Mouse (Mus musculus): ENCODE measurements around the gene Phkb. TPM values are rescaled to one million over a fixed set of nuclear protein-coding genes. Genes with fewer than 3 reads are reported as not detected.

Gene Phkb
- polyA plus RNA-seq, 1 experiment, result 2.8 TPM

DNA sequence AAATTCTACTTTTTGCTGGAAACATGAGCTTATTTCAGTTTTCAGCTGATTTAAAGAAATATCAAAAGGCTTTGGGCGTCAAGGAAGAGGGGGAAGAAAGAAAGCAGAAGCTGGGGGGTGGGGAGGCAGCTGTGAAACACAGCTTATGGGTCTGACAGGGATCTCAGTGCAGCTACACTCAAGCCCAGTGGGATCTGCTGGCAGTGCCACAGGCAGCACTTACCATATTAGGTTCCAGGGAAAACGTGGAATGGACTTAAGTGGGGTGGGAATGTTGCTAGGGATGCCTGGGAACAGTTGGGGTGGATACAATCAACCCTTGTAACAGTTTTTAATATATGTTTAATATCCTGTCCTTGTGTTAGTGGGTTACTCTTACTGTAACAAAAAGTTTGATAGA lies 201.3 kb downstream of the Phkb start:
- TF ChIP-seq CTCF (IDR thresholded peaks at IDR 0.05; ENCODE audit: extremely low read depth, insufficient read length, insufficient replicate concordance, low read depth, low read length) (no peak), POLR2A (IDR thresholded peaks at IDR 0.05; ENCODE audit: low read depth, low read length) (no peak)
- H3K4me1 ChIP-seq (ENCODE audit: control insufficient read depth, insufficient read depth, insufficient read length, low read length), result no peaks in the 10 kb centered on the region
- H3K4me3 ChIP-seq (ENCODE audit: low read depth, low read length), result no peak overlapping the region
- H3K27me3 ChIP-seq (ENCODE audit: control insufficient read depth, insufficient read depth, low read length), result no peaks in the 10 kb centered on the region
- H3K27ac ChIP-seq (ENCODE audit: insufficient read depth, low read depth, low read length), result no peak overlapping the region
- peaks cover 11% of the 10 kb centered on the region for H3K36me3 ChIP-seq (ENCODE audit: control insufficient read depth, insufficient read depth, low read length)
- WGBS, result 72% methylated on average over 2 of the region's 2 CpGs

DNA sequence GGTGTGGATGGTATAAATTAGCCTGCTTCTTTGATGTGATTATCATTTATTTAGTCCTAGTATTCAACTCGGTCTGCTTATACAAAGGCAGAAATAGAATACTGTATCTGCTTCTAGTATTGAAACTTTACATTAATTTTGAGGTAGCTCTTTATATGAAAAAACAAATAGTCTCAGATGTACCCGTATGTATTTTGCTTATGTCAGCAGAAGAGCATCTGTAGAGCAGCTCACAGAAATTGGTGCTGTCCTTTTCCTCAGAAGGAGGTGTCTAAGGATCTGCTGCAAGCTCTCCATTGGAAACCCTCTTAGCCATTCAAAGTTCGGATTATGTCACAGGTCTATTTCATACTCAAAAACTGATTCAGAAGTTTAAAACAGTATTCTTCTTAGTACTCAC lies 210.1 kb downstream of the Phkb start:
- H3K36me3 ChIP-seq (ENCODE audit: control insufficient read depth, insufficient read depth, low read length), result peaks cover 2% of the 10 kb centered on the region; the same call in 1 of the 2 replicates
- no peaks in the 10 kb centered on the region for H3K4me1 ChIP-seq (ENCODE audit: control insufficient read depth, insufficient read depth, insufficient read length, low read length)
- 89% methylated on average over 3 of the region's 3 CpGs for WGBS
- H3K27me3 ChIP-seq (ENCODE audit: control insufficient read depth, insufficient read depth, low read length), result no peaks in the 10 kb centered on the region
- no peak for TF ChIP-seq CTCF (IDR thresholded peaks at IDR 0.05; ENCODE audit: extremely low read depth, insufficient read length, insufficient replicate concordance, low read depth, low read length)
- no peak for TF ChIP-seq POLR2A (IDR thresholded peaks at IDR 0.05; ENCODE audit: low read depth, low read length)
- no peak overlapping the region for H3K4me3 ChIP-seq (ENCODE audit: low read depth, low read length)
- no peak overlapping the region for H3K27ac ChIP-seq (ENCODE audit: insufficient read depth, low read depth, low read length)

DNA sequence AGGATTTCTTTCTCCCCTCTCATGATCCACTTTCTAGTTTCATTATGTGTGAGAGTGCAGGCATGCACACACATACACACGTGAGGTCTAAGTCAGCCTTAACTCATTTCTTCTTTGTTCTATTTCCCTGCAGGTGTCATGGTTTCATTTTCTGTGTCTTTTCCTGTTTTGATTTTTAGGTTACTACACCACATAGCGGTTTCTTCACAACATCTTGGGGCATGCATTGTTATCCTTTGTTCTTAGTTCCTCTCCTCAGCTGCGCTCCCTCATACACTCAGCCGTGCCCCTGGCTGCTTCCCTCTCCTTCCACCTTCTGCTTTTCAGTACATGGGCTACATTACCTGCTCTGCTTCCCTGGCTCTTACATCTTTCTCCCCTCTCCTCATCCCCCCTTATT lies 211.2 kb downstream of the Phkb start:
- 79% methylated on average over 4 of the region's 4 CpGs for WGBS

DNA sequence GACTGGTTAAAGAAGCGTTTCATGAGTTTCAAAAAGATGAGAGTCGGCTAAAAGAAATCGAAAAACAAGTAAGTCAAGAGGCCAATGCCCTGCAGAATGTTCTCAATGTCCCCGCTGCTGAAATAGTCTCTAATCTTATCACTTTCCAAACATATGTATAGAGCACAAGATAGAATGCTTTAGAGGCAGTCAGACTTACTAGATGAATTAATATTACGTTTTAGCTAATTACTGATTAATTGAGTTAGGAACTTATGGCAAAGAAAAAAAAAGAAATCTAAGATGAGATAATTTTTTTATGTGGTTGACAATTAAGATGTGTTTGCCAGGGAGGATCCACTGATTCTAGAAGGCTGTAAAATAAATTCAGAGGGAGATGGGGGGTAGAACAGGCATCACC lies 217.9 kb downstream of the Phkb start:
- no peaks in the 10 kb centered on the region for H3K4me1 ChIP-seq (ENCODE audit: control insufficient read depth, insufficient read depth, insufficient read length, low read length)
- TF ChIP-seq CTCF (IDR thresholded peaks at IDR 0.05; ENCODE audit: extremely low read depth, insufficient read length, insufficient replicate concordance, low read depth, low read length) (no peak), POLR2A (IDR thresholded peaks at IDR 0.05; ENCODE audit: low read depth, low read length) (no peak)

More for the DNA sequence above, 211.2 kb downstream of the Phkb start:
- Histone ChIP-seq H3K27me3 (ENCODE audit: control insufficient read depth, insufficient read depth, low read length) (no peaks in the 10 kb centered on the region), H3K4me3 (ENCODE audit: low read depth, low read length) (no peak overlapping the region), H3K4me1 (ENCODE audit: control insufficient read depth, insufficient read depth, insufficient read length, low read length) (no peaks in the 10 kb centered on the region), H3K27ac (ENCODE audit: insufficient read depth, low read depth, low read length) (no peak overlapping the region), H3K36me3 (ENCODE audit: control insufficient read depth, insufficient read depth, low read length) (peaks cover 5% of the 10 kb centered on the region)
- TF ChIP-seq CTCF (IDR thresholded peaks at IDR 0.05; ENCODE audit: extremely low read depth, insufficient read length, insufficient replicate concordance, low read depth, low read length), result no peak
- no peak for TF ChIP-seq POLR2A (IDR thresholded peaks at IDR 0.05; ENCODE audit: low read depth, low read length)

DNA sequence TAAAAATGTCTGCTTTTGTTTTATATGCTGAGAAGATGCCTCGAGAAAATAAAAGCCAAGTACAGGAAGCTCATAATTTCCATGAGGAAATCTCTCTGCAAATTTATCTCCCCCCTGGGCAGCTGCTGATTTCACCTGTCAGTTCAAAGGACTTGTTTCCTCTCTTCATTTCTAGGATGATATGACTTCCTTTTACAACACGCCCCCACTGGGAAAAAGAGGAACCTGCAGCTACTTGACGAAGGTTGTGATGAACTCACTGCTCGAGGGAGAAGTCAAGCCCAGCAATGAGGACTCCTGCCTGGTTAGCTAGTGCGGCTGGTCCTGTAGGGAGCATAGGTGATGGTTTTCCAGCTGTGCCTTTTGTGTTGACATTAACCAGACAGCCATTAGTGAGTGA lies 218.4 kb downstream of the Phkb start:
- Histone ChIP-seq H3K27me3 (ENCODE audit: control insufficient read depth, insufficient read depth, low read length) (no peaks in the 10 kb centered on the region), H3K27ac (ENCODE audit: insufficient read depth, low read depth, low read length) (no peak overlapping the region), H3K4me3 (ENCODE audit: low read depth, low read length) (no peak overlapping the region), H3K4me1 (ENCODE audit: control insufficient read depth, insufficient read depth, insufficient read length, low read length) (no peaks in the 10 kb centered on the region), H3K36me3 (ENCODE audit: control insufficient read depth, insufficient read depth, low read length) (peaks cover 16% of the 10 kb centered on the region)
- WGBS, result 63% methylated on average over 5 of the region's 5 CpGs
- TF ChIP-seq CTCF (IDR thresholded peaks at IDR 0.05; ENCODE audit: extremely low read depth, insufficient read length, insufficient replicate concordance, low read depth, low read length) (no peak), POLR2A (IDR thresholded peaks at IDR 0.05; ENCODE audit: low read depth, low read length) (no peak)

More for the DNA sequence above, 217.9 kb downstream of the Phkb start:
- H3K4me3 ChIP-seq (ENCODE audit: low read depth, low read length), result no peak overlapping the region
- H3K27me3 ChIP-seq (ENCODE audit: control insufficient read depth, insufficient read depth, low read length), result no peaks in the 10 kb centered on the region
- 87% methylated on average over 5 of the region's 5 CpGs for WGBS
- H3K27ac ChIP-seq (ENCODE audit: insufficient read depth, low read depth, low read length), result no peak overlapping the region
- H3K36me3 ChIP-seq (ENCODE audit: control insufficient read depth, insufficient read depth, low read length), result peaks cover 15% of the 10 kb centered on the region

DNA sequence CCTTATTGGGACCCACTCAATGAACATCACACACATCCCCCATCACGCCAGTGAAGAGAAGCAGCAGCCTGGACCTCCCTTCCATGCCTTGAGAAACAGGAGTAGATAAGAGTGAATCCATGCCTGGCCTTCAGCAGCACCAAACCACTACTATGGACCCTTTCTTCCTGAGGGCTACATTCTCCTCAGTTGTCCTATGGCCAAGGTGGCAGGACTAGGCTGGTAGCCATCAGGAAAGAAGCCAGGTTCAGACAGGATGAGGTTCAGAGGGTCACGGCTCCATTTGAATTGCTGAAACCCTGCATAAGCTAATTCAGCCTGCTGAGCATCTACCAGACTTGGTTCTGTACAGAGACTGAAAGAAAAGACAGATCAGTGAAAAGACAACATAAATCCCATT lies 222.7 kb downstream of the Phkb start:
- Histone ChIP-seq H3K27ac (ENCODE audit: insufficient read depth, low read depth, low read length) (no peak overlapping the region), H3K36me3 (ENCODE audit: control insufficient read depth, insufficient read depth, low read length) (peaks cover 7% of the 10 kb centered on the region), H3K4me1 (ENCODE audit: control insufficient read depth, insufficient read depth, insufficient read length, low read length) (no peaks in the 10 kb centered on the region), H3K27me3 (ENCODE audit: control insufficient read depth, insufficient read depth, low read length) (no peaks in the 10 kb centered on the region), H3K4me3 (ENCODE audit: low read depth, low read length) (no peak overlapping the region)
- WGBS, result 96% methylated on average over 2 of the region's 2 CpGs
- TF ChIP-seq CTCF (IDR thresholded peaks at IDR 0.05; ENCODE audit: extremely low read depth, insufficient read length, insufficient replicate concordance, low read depth, low read length) (no peak), POLR2A (IDR thresholded peaks at IDR 0.05; ENCODE audit: low read depth, low read length) (no peak)

DNA sequence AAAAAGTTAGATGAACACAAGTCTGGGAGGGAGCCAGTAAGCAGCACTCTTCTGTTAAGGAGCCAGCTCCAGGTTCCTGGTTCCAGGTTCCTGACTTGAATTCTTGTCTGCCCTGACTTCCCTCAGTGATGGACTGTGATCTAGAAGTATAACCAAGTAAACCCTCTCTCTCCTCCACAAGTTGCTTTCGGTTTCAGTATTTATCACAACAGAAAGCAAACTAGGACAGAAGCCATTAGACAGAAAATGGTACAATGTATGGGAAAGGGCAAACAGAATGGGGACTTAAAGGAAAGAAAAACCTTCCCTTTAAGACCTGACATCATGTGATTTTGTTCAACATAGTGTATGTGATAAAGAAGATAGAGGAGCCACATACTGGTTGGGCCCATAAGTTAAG lies 238.7 kb downstream of the Phkb start:
- TF ChIP-seq POLR2A (IDR thresholded peaks at IDR 0.05; ENCODE audit: low read depth, low read length), result no peak
- TF ChIP-seq CTCF (IDR thresholded peaks at IDR 0.05; ENCODE audit: extremely low read depth, insufficient read length, insufficient replicate concordance, low read depth, low read length), result no peak

More for the DNA sequence above, 238.7 kb downstream of the Phkb start:
- Histone ChIP-seq H3K36me3 (ENCODE audit: control insufficient read depth, insufficient read depth, low read length) (no peaks in the 10 kb centered on the region), H3K4me1 (ENCODE audit: control insufficient read depth, insufficient read depth, insufficient read length, low read length) (peaks cover 5% of the 10 kb centered on the region; the same call in 1 of the 2 replicates), H3K27ac (ENCODE audit: insufficient read depth, low read depth, low read length) (no peak overlapping the region), H3K4me3 (ENCODE audit: low read depth, low read length) (no peak overlapping the region), H3K27me3 (ENCODE audit: control insufficient read depth, insufficient read depth, low read length) (no peaks in the 10 kb centered on the region)
- WGBS, result 50% methylated on average over 1 of the region's 1 CpGs

Data from small intestine, adult 2 months (tissue).